Mouse (Mus musculus) spleen, postnatal 10 days (tissue): ENCODE results near the gene Ifnab.
A peak's percentile ranks its signal among the peaks of the same experiment; 100 is the strongest.

Source experiments
- DNase-seq, 2 experiments: peaks; one replicate each; pipeline ENCODE4 v3.0.0; 2021 to 2022; ENCODE audit warnings: low spot score in 2 of 2

Ifnab gene

DNA sequence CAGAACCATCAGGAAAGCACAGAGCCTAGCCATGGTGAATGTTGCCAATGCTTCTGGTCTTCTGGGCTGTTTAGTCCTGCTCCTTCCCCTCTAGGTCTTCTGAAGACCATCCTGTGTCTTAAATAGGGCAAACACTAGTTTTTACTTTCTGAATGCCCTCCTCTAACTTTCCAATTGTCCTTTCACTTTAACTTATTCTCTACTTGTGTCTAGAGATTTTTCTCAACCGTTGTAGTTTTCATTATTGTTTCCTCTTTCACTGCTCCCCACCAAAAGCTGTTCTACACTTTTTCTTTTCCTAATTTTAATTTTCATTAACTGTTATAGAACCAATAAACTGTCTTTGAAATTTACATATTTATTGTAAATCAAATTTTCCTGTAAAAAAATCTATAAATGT is 14.3 kb downstream of the Ifnab start, which contains the start of gene Ifna16:
Gene Ifna16, minus strand, starts transcription at position 101 of the 400 bp plus-strand sequence.
- DNase-seq, result no peak

DNA sequence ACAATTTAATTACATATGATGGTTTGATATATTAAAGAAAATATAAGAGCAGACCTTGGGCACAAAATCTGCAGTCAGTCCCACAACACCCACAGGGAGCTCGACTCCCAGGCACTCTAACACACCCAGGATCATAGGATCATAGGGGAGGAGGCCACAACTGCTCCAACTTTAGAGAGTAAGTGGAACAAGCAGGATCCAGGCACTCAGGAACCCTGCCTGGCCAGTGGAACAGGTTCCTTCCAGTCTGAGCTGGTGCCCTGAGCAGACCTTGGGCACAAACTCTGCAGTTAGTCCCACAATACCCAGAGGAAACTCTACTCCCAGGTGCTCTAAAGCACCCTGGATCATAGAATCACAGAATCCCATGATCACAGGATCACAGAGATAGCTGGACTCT is 35.7 kb downstream of the Ifnab start:
- no peak for DNase-seq

DNA sequence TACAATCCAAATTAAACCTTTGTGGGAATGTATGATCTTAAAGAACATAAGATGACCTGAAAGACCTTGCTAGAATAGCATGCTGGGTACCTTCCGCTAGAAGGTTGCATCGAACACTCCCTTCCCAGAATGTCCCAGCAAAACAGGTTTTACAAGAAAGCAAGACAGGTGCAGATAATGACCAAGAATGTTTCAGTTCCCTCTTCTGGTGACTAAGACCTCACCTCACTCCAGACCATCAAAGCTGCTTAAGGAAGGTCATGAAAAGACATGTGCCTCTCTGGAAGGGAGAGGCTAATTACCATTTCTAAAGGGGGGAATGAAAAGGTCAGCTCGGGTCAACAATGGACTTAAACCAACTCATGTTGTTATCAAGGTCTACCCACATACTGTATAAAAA is 37.5 kb downstream of the Ifnab start:
- no peak for DNase-seq

DNA sequence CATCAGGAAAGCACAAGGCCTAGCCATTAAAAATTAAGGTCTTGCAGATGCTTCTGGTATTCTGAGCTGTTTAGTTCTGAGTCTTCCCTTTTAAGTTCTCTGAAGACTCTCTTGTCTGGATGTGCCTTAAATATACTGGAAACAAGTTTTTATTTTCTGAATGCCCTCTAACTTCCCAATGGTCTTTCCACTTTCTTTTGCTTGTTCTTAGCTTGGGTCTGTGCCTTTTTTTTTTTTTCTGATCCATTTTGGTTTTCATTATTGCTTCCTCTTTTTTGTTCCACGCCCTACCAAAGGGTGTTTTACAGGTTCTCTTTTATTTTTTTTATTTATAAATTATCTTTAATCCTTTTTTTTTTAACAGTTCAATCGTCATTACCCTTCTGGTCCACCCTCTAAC is 46.8 kb downstream of the Ifnab start, which contains the start of gene Ifna13:
Gene Ifna13, minus strand, starts transcription at position 101 of the 400 bp plus-strand sequence.
- no peak for DNase-seq

DNA sequence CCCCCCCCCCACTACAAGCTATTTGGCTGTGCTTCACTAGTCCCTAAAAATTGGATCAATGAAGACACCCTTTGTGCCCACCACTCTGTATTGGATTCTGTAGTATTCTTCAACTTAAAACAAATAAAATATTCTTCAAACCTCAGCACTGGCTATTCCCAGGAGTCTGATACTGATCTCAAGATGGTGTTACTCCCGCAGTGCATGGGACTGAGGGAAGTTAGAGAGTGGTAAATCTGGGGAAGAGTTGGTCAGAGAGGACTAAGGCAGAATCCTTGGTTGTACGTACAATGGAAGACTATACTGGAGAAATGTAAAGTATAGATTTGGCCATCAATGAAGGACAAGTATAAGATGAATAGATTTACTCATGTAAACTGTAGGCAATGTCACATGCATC is 48.6 kb downstream of the Ifnab start:
- DNase-seq, result no peak

DNA sequence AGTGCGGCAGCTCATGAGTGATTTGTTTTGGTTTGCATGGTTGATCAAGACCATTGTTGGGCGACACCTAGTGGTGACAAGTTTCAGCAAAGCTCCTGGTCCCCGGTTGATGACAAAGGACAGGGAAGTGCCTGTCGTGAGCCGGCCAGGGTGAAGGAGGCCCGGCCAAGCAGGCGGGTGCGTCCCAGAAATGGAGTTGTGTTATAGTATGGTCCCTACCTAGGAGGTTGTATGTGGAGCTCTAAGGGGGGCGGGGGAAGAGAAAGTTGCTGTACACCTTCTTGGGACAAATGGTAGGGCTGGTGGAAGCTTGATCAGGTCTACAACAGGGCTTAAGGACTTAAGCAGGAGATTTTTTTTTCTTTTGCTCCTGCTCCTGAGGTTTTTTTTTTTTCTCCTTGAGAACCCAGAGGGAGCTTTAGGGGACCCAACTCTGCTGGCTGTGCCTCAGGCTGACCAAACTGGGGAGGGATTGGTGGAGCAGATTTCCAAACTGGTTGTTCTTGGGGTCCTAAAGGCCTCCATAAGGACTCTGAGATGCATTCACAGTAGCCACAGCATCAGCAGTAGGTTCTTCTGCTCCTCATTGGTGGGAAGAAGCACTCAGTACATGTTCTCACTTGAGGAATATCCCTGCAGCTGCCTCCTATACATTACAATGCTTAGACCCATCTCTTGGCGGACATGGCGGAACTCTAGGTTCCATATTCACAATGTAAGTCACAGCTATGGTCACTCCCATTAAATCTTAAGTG is 49.9 kb downstream of the Ifnab start:
- DNase-seq, result peak; percentile 95 to 100

DNA sequence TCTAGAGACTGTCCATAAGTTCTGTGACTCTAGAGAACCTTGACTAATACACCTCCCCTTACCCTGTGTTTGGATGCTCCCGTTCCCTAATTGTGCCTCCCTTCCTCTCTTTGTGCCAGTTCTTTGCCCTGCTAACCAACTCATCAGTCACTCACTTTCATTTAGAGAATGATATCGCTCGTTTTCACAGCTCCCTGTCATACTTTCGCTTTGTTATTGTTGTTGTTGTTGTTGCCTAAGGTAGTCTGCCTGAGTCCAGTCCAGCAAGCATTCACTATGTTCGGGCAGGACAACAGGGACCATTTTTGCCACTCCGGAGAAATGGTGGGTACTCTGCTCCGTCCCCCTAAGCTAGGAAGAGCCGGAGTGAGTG is 50.5 kb downstream of the Ifnab start:
- DNase-seq, result no peak
